Mouse (Mus musculus): ENCODE measurements around the gene Kptn.
A peak's percentile ranks its signal among the peaks of the same experiment; 100 is the strongest.

The Kptn gene

GRCm38 (mm10) chr7:16125829-16126228 lies 6.1 kb downstream of the Kptn start:
- no peak for DNase-seq

- no peak for DNase-seq
Measured at GRCm38 (mm10) chr7:16128344-16128743, 8.6 kb downstream of the Kptn start.

GRCm38 (mm10) chr7:16128899-16129298 lies 9.2 kb downstream of the Kptn start:
- no peak for DNase-seq

DNA sequence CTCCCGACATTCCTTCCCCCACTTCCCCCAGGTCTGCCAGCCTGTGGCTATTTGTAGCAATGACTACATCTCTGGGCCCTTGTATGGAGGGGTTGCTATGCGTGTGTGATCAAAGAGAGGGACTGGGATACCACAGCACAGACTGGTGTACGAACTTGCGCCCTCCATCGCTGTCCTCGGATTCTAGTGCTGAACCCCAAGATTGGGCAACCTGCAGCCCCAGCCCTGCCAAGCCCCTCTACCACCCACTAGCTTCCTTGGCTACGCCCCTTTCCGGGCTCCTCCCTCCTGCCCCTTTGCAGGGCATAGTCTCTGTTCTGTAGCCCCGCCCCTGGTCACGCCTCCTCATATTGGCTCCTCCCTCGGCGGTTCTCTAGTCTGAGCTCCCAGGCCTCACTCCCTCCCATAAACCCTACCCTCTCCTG lies 9.7 kb downstream of the Kptn start, which contains the start of gene Slc8a2:
TSS of gene Slc8a2 (plus strand) at position 406 of the 425 bp plus-strand sequence.
- DNase-seq = peak; percentile 81

GRCm38 (mm10) chr7:16129846-16130691 lies 10.4 kb downstream of the Kptn start:
- DNase-seq = peak; percentile 71

DNA sequence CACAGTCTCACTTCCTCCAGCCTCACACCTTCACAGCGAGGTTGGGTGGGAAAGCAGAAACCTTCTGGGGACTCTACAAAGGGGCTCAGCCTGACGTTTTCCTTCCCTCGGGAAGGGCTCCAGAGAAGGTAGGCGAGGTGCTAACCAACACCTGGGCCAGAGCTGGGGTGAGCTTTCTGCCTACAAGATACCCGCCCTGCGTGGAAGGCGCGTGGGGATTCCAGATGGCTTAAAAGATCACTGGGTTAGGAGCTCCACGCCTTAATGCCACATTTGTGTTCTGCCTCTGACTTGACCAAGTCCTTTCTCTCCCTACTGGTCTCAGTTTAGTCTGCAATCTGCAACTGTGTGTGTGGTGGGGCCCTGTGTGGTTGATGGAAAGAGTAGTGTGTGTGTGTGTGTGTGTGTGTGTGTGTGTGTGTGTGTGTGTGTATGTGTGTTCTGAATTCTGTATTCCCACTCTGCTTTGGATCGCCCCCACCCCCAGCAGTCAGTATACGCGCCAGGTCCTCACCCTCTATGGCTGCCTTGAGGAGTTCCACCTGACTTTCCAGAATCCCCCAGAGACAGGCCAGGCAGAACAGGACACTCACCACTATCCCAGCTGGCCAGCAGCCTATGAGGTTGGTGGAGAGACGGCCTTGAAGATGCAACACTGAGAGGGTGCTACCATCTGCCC lies 11.4 kb downstream of the Kptn start:
- no peak for DNase-seq

GRCm38 (mm10) chr7:16132161-16132581 lies 12.5 kb downstream of the Kptn start:
- DNase-seq = no peak

DNA sequence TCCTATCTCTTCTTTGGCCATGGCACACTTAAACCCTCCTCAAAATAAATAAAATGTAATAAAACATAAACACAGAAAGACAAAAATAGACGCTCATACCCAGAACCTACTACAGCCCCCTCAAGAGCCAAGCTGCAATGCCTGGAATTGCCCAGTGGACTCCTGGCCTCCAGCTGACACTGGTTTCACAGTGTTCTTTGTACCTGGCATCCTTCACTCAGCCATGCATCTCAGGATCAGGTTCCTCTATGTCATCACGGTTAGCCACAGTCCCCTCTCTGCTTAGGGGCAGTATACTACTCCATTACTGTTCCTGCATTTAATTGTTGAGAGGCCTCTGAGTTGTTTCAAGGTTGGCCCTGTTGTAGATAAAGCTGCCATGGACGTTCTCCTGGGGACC lies 13.2 kb downstream of the Kptn start:
- DNase-seq = no peak

- no peak for DNase-seq
Measured at GRCm38 (mm10) chr7:16133691-16134090, 14.0 kb downstream of the Kptn start.

- no peak for DNase-seq
Measured at GRCm38 (mm10) chr7:16134951-16135392, 15.3 kb downstream of the Kptn start.

GRCm38 (mm10) chr7:16146489-16147410 lies 27.1 kb downstream of the Kptn start:
- no peak for DNase-seq

GRCm38 (mm10) chr7:16147643-16148042 lies 27.9 kb downstream of the Kptn start:
- DNase-seq = peak; percentile 63

- no peak for DNase-seq
Measured at GRCm38 (mm10) chr7:16149241-16149640, 29.5 kb downstream of the Kptn start.

DNA sequence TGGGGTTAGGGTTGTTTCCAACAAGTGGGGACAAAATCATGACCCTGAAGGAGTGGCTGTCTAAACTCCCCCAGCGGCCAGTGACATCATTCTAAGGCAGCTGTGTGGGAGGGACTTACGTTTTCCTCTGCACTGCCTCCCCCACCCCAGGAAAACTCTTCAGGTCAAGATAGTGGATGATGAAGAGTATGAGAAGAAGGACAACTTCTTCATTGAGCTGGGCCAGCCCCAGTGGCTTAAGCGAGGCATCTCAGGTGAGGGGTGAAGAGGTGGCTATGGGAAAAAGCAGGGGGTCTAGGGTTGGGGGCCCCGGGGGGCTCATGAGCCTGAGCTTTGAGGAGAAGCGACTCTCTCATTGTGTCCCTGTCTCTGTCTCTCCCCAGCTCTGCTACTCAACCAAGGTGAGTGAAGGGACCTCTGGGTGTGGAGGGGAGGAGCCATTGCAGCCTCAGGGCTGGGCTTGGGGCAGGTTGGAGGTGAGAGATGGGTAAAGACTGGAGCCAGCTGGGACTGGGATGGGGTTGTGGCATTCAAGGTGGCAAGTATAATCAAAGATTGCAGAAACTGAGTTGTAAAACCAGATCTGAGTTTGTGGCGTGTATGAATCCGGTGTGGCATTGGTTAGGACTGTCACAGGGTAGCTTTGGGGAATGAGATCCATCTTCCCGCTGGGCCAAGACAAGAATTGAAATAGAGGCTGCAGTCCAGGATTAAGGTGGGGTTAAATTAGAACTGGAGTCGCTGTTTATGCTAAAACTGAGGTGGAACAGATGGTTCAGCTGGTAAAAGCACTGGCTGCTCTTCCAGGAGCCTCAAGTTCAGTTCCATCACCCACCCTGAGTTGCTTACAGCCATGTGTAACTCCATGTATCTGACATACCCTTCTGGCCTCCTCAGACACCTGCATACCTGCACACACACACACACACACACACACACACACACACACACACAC lies 30.8 kb downstream of the Kptn start:
- no peak for DNase-seq

DNA sequence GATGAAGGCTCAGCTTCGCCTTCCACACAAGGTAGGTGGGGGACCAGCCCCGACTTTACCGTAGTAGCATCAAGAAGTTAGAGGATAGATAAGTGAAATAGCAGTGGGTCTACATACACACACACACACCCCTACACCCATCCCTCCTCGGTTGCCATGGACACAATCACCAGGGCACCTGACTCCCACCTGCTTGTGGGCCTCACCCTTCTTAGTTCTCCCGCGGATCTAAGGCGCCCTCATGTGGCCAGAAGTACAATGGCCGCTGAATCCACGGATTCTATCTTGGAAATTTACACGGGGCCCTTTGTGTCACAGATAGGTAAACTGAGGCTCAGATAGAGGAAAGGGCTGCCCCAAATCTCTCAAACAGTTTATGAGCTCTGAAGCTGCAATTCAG lies 33.8 kb downstream of the Kptn start:
- DNase-seq = peak; percentile 53

GRCm38 (mm10) chr7:16155132-16155872 lies 35.6 kb downstream of the Kptn start:
- no peak for DNase-seq

- DNase-seq = no peak
Measured at GRCm38 (mm10) chr7:16156105-16156714, 36.5 kb downstream of the Kptn start.

- no peak for DNase-seq
Measured at GRCm38 (mm10) chr7:16158735-16159134, 39.0 kb downstream of the Kptn start.

DNA sequence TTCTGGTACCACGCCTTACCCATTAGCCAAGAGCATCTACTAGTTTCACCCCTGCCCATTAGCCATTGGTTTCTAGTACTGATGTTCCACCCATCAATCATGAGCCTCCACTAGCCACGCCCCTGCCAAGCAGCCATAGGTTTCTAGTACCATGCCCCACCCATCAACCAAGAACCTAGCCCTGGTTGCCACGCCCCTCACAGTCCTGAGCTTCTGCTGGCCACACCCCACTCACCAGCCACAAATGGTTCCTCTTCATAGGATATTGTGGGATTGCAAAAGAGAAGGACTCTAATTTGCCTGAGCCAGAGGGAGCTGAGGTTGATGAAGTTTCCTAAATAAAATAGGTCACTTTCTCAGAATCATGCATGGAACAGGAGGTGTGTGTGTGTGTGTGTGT lies 41.0 kb downstream of the Kptn start:
- DNase-seq = peak; percentile 59

DNA sequence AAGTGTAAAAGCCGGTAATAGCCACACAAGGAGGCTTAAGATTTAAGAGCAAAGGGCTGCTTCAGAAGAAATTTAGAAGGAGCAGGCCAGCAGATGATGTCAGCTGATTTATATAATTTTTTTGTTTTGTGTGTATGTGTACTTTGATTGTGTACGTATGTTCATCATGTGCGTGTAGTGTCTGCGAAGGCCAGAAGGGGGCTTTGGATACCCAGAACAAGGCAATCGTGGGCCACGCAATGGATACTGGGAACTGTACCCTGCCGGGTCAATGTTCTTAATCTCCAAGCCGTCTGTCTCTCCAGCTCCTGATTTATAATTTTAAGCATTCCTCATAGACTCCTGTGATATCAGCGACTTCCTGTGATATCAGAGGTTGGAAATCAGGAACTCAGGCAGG lies 41.6 kb downstream of the Kptn start:
- DNase-seq = no peak

Measured in liver (tissue).